Mouse (Mus musculus) neural tube, embryonic 13.5 days (tissue): ENCODE data around the gene Bola1. TPM values are rescaled to one million over a fixed set of nuclear protein-coding genes. Genes with fewer than 3 reads are reported as not detected.
"Not testable (repeated sequence)": the region's sequence is repeated elsewhere in the genome, so short reads cannot be mapped to it uniquely, and the experiment has no call there.

Experiments used
- ATAC-seq: fragments of 200-750 bp; cut with Nextera tagmentation; 2 replicates; pipeline ENCODE4 v1.8.0; 2017; ENCODE audit warnings: low read depth, mild to moderate bottlenecking, moderate TSS enrichment, moderate library complexity
- H3K27ac ChIP-seq: fragments of 300-500 bp; sonication (generic); replicated peaks from 2 replicates; pipeline ENCODE4 v1.5.1; 2015; ENCODE audit warnings: moderate library complexity, mild to moderate bottlenecking, inconsistent platforms
- H3K27me3 ChIP-seq: fragments of 300-500 bp; sonication (generic); 2 replicates; pipeline ENCODE4 v1.6.1; 2015; ENCODE audit warnings: mild to moderate bottlenecking, inconsistent platforms
- H3K36me3 ChIP-seq: fragments of 300-500 bp; sonication (generic); 2 replicates; pipeline ENCODE4 v1.6.1; 2015; ENCODE audit warnings: mild to moderate bottlenecking, inconsistent platforms
- H3K4me1 ChIP-seq: fragments of 300-500 bp; sonication (generic); replicated peaks from 2 replicates; pipeline ENCODE4 v1.6.1; 2015; ENCODE audit warnings: inconsistent platforms
- H3K4me2 ChIP-seq: fragments of 300-500 bp; sonication (generic); 2 replicates; pipeline ENCODE4 v1.6.1; 2015; ENCODE audit warnings: inconsistent platforms, mild to moderate bottlenecking, moderate library complexity
- H3K4me3 ChIP-seq: fragments of 300-500 bp; sonication (generic); 2 replicates; pipeline ENCODE4 v1.5.1; 2015; ENCODE audit warnings: mild to moderate bottlenecking, inconsistent platforms
- H3K9ac ChIP-seq: fragments of 300-500 bp; sonication (generic); 2 replicates; pipeline ENCODE4 v1.6.1; 2015; ENCODE audit warnings: moderate library complexity, mild to moderate bottlenecking, inconsistent platforms
- H3K9me3 ChIP-seq: fragments of 300-500 bp; sonication (generic); 2 replicates; pipeline ENCODE4 v1.6.1; 2016; ENCODE audit warnings: inconsistent platforms
- WGBS: fragments of 180-500 bp; shearing (Covaris S2); methylation state at CpG from one replicate; pipeline ENCODE4 v1.1.7; 2015; 5-methylcytosine and 5-hydroxymethylcytosine counted together
- polyA plus RNA-seq: library from polyadenylated mRNA; unstranded; fragments of >200 nt; fragmentation: Nextera tagmentation; extraction: Ambion mirVana; gene quantifications from 2 replicates; pipeline ENCODE4 v1.2.1, GENCODE M21; 2015

Gene Bola1
- polyA plus RNA-seq, 1 experiment from 2014 or later = 63.0 TPM

GRCm38 (mm10) chr3:96260220-96260619 is 40.7 kb upstream of the Bola1 start:
- ATAC-seq = no peak
- Histone ChIP-seq H3K4me3 (no peak overlapping the region), H3K9ac (no peak overlapping the region), H3K27me3 (no peaks in the 10 kb centered on the region), H3K36me3 (no peaks in the 10 kb centered on the region), H3K27ac (no peak overlapping the region), H3K9me3 (no peaks in the 10 kb centered on the region), H3K4me1 (peaks cover 30% of the 10 kb centered on the region), H3K4me2 (no peak overlapping the region)
- WGBS = 91% methylated on average over 5 of the region's 5 CpGs

- no peak for ATAC-seq
Measured at GRCm38 (mm10) chr3:96257190-96257589, 37.7 kb upstream of the Bola1 start.

GRCm38 (mm10) chr3:96255926-96256593 is 36.6 kb upstream of the Bola1 start:
- ATAC-seq = no peak

More at GRCm38 (mm10) chr3:96257190-96257589, 37.7 kb upstream of the Bola1 start:
- Histone ChIP-seq H3K4me3 (no peak overlapping the region), H3K27me3 (no peaks in the 10 kb centered on the region), H3K4me2 (no peak overlapping the region), H3K9me3 (no peaks in the 10 kb centered on the region), H3K9ac (no peak overlapping the region), H3K36me3 (no peaks in the 10 kb centered on the region), H3K4me1 (peaks cover 11% of the 10 kb centered on the region), H3K27ac (no peak overlapping the region)
- WGBS = 85% methylated on average over 3 of the region's 3 CpGs

GRCm38 (mm10) chr3:96254683-96255355 is 35.3 kb upstream of the Bola1 start:
- WGBS = 46% methylated on average over 10 of the region's 10 CpGs
- Histone ChIP-seq H3K4me2 (no peak overlapping the region), H3K36me3 (no peaks in the 10 kb centered on the region), H3K4me3 (no peak overlapping the region), H3K27ac (no peak overlapping the region), H3K9me3 (no peaks in the 10 kb centered on the region), H3K4me1 (no peaks in the 10 kb centered on the region), H3K27me3 (no peaks in the 10 kb centered on the region), H3K9ac (0 out of 2 replicates have a peak overlapping the region, but pooled peaks have one; percentile 17)
- no peak for ATAC-seq

More at GRCm38 (mm10) chr3:96255926-96256593, 36.6 kb upstream of the Bola1 start:
- no peak overlapping the region for H3K4me3 ChIP-seq
- H3K9me3 ChIP-seq = no peaks in the 10 kb centered on the region
- H3K4me1 ChIP-seq = no peaks in the 10 kb centered on the region
- no peak overlapping the region for H3K9ac ChIP-seq
- 79% methylated on average over 5 of the region's 5 CpGs for WGBS
- no peaks in the 10 kb centered on the region for H3K27me3 ChIP-seq
- no peaks in the 10 kb centered on the region for H3K36me3 ChIP-seq
- no peak overlapping the region for H3K27ac ChIP-seq
- H3K4me2 ChIP-seq = no peak overlapping the region

GRCm38 (mm10) chr3:96251787-96252186 is 32.3 kb upstream of the Bola1 start:
- Histone ChIP-seq H3K4me3 (no peak overlapping the region), H3K4me1 (peaks cover 21% of the 10 kb centered on the region), H3K4me2 (no peak overlapping the region), H3K9ac (no peak overlapping the region), H3K9me3 (no peaks in the 10 kb centered on the region), H3K27me3 (no peaks in the 10 kb centered on the region), H3K27ac (no peak overlapping the region), H3K36me3 (no peaks in the 10 kb centered on the region)
- 94% methylated on average over 3 of the region's 3 CpGs for WGBS
- ATAC-seq = no peak

- H3K27ac ChIP-seq = no peak overlapping the region
- H3K4me3 ChIP-seq = no peak overlapping the region
- WGBS = 54% methylated on average over 3 of the region's 3 CpGs
- no peaks in the 10 kb centered on the region for H3K9me3 ChIP-seq
- H3K36me3 ChIP-seq = no peaks in the 10 kb centered on the region
- H3K9ac ChIP-seq = no peak overlapping the region
- no peaks in the 10 kb centered on the region for H3K27me3 ChIP-seq
- H3K4me1 ChIP-seq = peaks cover 21% of the 10 kb centered on the region
- no peak for ATAC-seq
- no peak overlapping the region for H3K4me2 ChIP-seq
Measured at GRCm38 (mm10) chr3:96250890-96251289, 31.4 kb upstream of the Bola1 start.

- H3K36me3 ChIP-seq = no peaks in the 10 kb centered on the region
- H3K9ac ChIP-seq = no peak overlapping the region
- H3K27me3 ChIP-seq = no peaks in the 10 kb centered on the region
- no peak overlapping the region for H3K27ac ChIP-seq
- WGBS = 53% methylated on average over 4 of the region's 4 CpGs
- no peak overlapping the region for H3K4me3 ChIP-seq
- H3K4me2 ChIP-seq = peak overlapping the region; percentile 51
- no peak for ATAC-seq
- peaks cover 31% of the 10 kb centered on the region for H3K4me1 ChIP-seq
- H3K9me3 ChIP-seq = no peaks in the 10 kb centered on the region
Measured at GRCm38 (mm10) chr3:96249034-96249345, 29.5 kb upstream of the Bola1 start.

GRCm38 (mm10) chr3:96248141-96249033 is 28.9 kb upstream of the Bola1 start:
- ATAC-seq = no peak
- H3K36me3 ChIP-seq = no peaks in the 10 kb centered on the region
- no peak overlapping the region for H3K27ac ChIP-seq
- peak overlapping the region; percentile 33; the same call in 1 of the 2 replicates for H3K4me3 ChIP-seq
- WGBS = 48% methylated on average over 6 of the region's 6 CpGs
- no peaks in the 10 kb centered on the region for H3K27me3 ChIP-seq
- H3K4me1 ChIP-seq = peaks cover 34% of the 10 kb centered on the region
- no peaks in the 10 kb centered on the region for H3K9me3 ChIP-seq
- peak overlapping the region; percentile 51 for H3K4me2 ChIP-seq
- H3K9ac ChIP-seq = peak overlapping the region; percentile 58; the same call in 1 of the 2 replicates

GRCm38 (mm10) chr3:96247356-96248140 is 28.0 kb upstream of the Bola1 start:
- no peak overlapping the region for H3K27ac ChIP-seq
- 2% methylated on average over 11 of the region's 11 CpGs for WGBS
- peak overlapping the region; percentile 33 for H3K4me3 ChIP-seq
- H3K36me3 ChIP-seq = no peaks in the 10 kb centered on the region
- H3K27me3 ChIP-seq = no peaks in the 10 kb centered on the region
- peak overlapping the region; percentile 58 for H3K9ac ChIP-seq
- H3K4me2 ChIP-seq = peak overlapping the region; percentile 51
- peaks cover 34% of the 10 kb centered on the region for H3K4me1 ChIP-seq
- no peak for ATAC-seq
- no peaks in the 10 kb centered on the region for H3K9me3 ChIP-seq

- peak; percentile 91 for ATAC-seq
- WGBS = 0% methylated on average over 9 of the region's 47 CpGs
- not testable (repeated sequence) for H3K36me3 ChIP-seq, H3K27me3 ChIP-seq, H3K9me3 ChIP-seq
- Histone ChIP-seq H3K4me1 (peaks cover 34% of the 10 kb centered on the region), H3K9ac (peak within 1 kb of the TSS; percentile 62), H3K4me3 (peak within 1 kb of the TSS; percentile 36), H3K27ac (peak within 1 kb of the TSS; percentile 81; the same call in 1 of the 2 replicates), H3K4me2 (peak within 1 kb of the TSS; percentile 51)
Measured at GRCm38 (mm10) chr3:96246427-96246856, 26.9 kb upstream of the Bola1 start, which contains the start of gene Hist2h3c1. Gene Hist2h3c1, plus strand, starts transcription at chr3:96246685.

- Histone ChIP-seq H3K4me3 (peak overlapping the region; percentile 36), H3K9ac (0 out of 2 replicates have a peak overlapping the region, but pooled peaks have one; percentile 62), H3K4me1 (peaks cover 35% of the 10 kb centered on the region), H3K4me2 (peak overlapping the region; percentile 49), H3K27ac (peak overlapping the region; percentile 81; the same call in 1 of the 2 replicates)
- not testable (repeated sequence) for H3K27me3 ChIP-seq, H3K9me3 ChIP-seq, ATAC-seq, H3K36me3 ChIP-seq
- 0% methylated on average over 10 of the region's 21 CpGs for WGBS
Measured at GRCm38 (mm10) chr3:96246018-96246417, 26.5 kb upstream of the Bola1 start.
